Mouse (Mus musculus) E14TG2a.4 (cell line): ENCODE measurements around the gene Shisa5.

Experiments
- CTCF ChIP-seq: conservative IDR thresholded peaks from 2 replicates; pipeline ENCODE4 v1.5.1; 2014; ENCODE audit warnings: low read length
- NANOG ChIP-seq: IDR thresholded peaks from 2 replicates; pipeline ENCODE4 v1.6.1; 2014; ENCODE audit warnings: borderline replicate concordance, low read length, mixed read lengths

GRCm38 (mm10) chr9:109097831-109098230 lies 59.5 kb downstream of the Shisa5 start:
- TF ChIP-seq CTCF: no peak
- TF ChIP-seq NANOG: no peak
